Mouse (Mus musculus) CH12.LX (cell line): ENCODE data around the gene Msi2. TPM values are rescaled to one million over a fixed set of nuclear protein-coding genes. Genes with fewer than 3 reads are reported as not detected.
A peak's percentile ranks its signal among the peaks of the same experiment; 100 is the strongest.

Experiments
- DNase-seq: peaks from one replicate; pipeline ENCODE4 v3.0.0-alpha.2; 2013; ENCODE audit errors: extremely low read depth
- H3K27ac ChIP-seq: 2 replicates; pipeline ENCODE4 v1.5.1; 2012; ENCODE audit warnings: low read depth, mild to moderate bottlenecking, control low read depth, moderate library complexity; ENCODE audit not compliant: insufficient read depth
- H3K27me3 ChIP-seq: replicated peaks from 2 replicates; pipeline ENCODE3; 2012; ENCODE audit warnings: inconsistent platforms
- H3K36me3 ChIP-seq, 2 experiments: replicated peaks in 1 of 2; 2 replicates each; pipeline versions ENCODE3 to v1.6.1; 2012; ENCODE audit warnings: inconsistent platforms in 1 of 2, low read length in 1 of 2, mild to moderate bottlenecking in 1 of 2, mixed read lengths in 1 of 2, moderate library complexity in 1 of 2; ENCODE audit not compliant: control insufficient read depth in 1 of 2, insufficient read depth in 1 of 2
- H3K4me1 ChIP-seq, 2 experiments: 2 replicates each; pipeline ENCODE4 v1.6.1; 2012; ENCODE audit warnings: inconsistent platforms in 1 of 2, moderate library complexity in 1 of 2; ENCODE audit not compliant: insufficient read depth in 2 of 2, control insufficient read depth in 1 of 2
- H3K4me2 ChIP-seq: 2 replicates; pipeline ENCODE4 v1.6.1; 2012; ENCODE audit warnings: low read depth, mild to moderate bottlenecking, control low read depth; ENCODE audit not compliant: poor library complexity, insufficient read depth, severe bottlenecking
- H3K4me3 ChIP-seq, 3 experiments: fragments of 150-350 bp in 1 of 3; sonication (generic) in 1 of 3; replicated peaks in 1 of 3; 2 replicates each; pipeline versions ENCODE3 to v1.5.1; 2011 to 2012; ENCODE audit warnings: low read depth in 2 of 3, low read length in 2 of 3, mild to moderate bottlenecking in 2 of 3, moderate library complexity in 2 of 3, control low read depth in 1 of 3, improper control_type of control experiment in 1 of 3, inconsistent platforms in 1 of 3, mixed read lengths in 1 of 3; ENCODE audit not compliant: poor library complexity in 1 of 3
- H3K79me2 ChIP-seq: replicated peaks from 2 replicates; pipeline ENCODE4 v1.6.1; 2012; ENCODE audit warnings: mild to moderate bottlenecking, moderate library complexity; ENCODE audit not compliant: control insufficient read depth, poor library complexity, insufficient read depth, severe bottlenecking; ENCODE audit errors: extremely low read depth
- H3K9ac ChIP-seq: 2 replicates; pipeline ENCODE4 v1.6.1; 2012; ENCODE audit warnings: low read depth, mild to moderate bottlenecking, control low read depth, moderate library complexity; ENCODE audit not compliant: insufficient read depth
- H3K9me3 ChIP-seq: replicated peaks from 2 replicates; pipeline ENCODE3; 2012; ENCODE audit warnings: low read length, inconsistent platforms, mixed read lengths
- CHD1 ChIP-seq: IDR thresholded peaks from 2 replicates; pipeline ENCODE4 v1.6.1; 2012; ENCODE audit warnings: low read depth, low read length, improper control_type of control experiment, inconsistent platforms
- CTCF ChIP-seq, 2 experiments: IDR thresholded peaks in 1 of 2; conservative IDR thresholded peaks in 1 of 2; 2 replicates each; pipeline ENCODE4 v1.5.1; 2011 to 2012; ENCODE audit warnings: low read depth in 2 of 2, low read length in 2 of 2, improper control_type of control experiment in 1 of 2, inconsistent platforms in 1 of 2, mild to moderate bottlenecking in 1 of 2, moderate library complexity in 1 of 2
- E2F4 ChIP-seq: IDR thresholded peaks from 2 replicates; pipeline ENCODE4 v1.6.1; 2011; ENCODE audit warnings: low read depth, low read length, improper control_type of control experiment; ENCODE audit not compliant: insufficient replicate concordance
- HCFC1 ChIP-seq: IDR thresholded peaks from 2 replicates; pipeline ENCODE4 v1.6.1; 2012; ENCODE audit warnings: low read depth, mild to moderate bottlenecking, inconsistent platforms, low read length, improper control_type of control experiment
- IRF4 ChIP-seq: IDR thresholded peaks from 2 replicates; pipeline ENCODE4 v1.6.1; 2014; ENCODE audit warnings: low read depth, mild to moderate bottlenecking, inconsistent platforms, low read length, improper control_type of control experiment
- JUN ChIP-seq: IDR thresholded peaks from 2 replicates; pipeline ENCODE4 v1.6.1; 2011; ENCODE audit warnings: low read depth, mild to moderate bottlenecking, low read length, improper control_type of control experiment, moderate library complexity; ENCODE audit not compliant: insufficient read depth
- JUND ChIP-seq: conservative IDR thresholded peaks from 2 replicates; pipeline ENCODE4 v1.6.1; 2011; ENCODE audit warnings: low read depth, low read length, improper control_type of control experiment
- MAFK ChIP-seq: IDR thresholded peaks from 2 replicates; pipeline ENCODE4 v1.6.1; 2011; ENCODE audit warnings: low read length, improper control_type of control experiment; ENCODE audit not compliant: insufficient replicate concordance
- MAX ChIP-seq: IDR thresholded peaks from 2 replicates; pipeline ENCODE4 v1.6.1; 2011; ENCODE audit warnings: low read length, improper control_type of control experiment
- MAZ ChIP-seq: IDR thresholded peaks from 2 replicates; pipeline ENCODE4 v1.6.1; 2012; ENCODE audit warnings: low read depth, mild to moderate bottlenecking, inconsistent platforms, low read length, improper control_type of control experiment, moderate library complexity
- MXI1 ChIP-seq: IDR thresholded peaks from 2 replicates; pipeline ENCODE4 v1.6.1; 2011; ENCODE audit warnings: mild to moderate bottlenecking, low read depth, low read length, improper control_type of control experiment
- PAX5 ChIP-seq: IDR thresholded peaks from 2 replicates; pipeline ENCODE4 v1.6.1; 2012; ENCODE audit warnings: low read length, inconsistent platforms, mixed read lengths
- POLR2AphosphoS2 ChIP-seq: IDR thresholded peaks from 2 replicates; pipeline ENCODE4 v1.6.1; 2011; ENCODE audit warnings: low read depth, low read length, improper control_type of control experiment
- RCOR1 ChIP-seq: conservative IDR thresholded peaks from 2 replicates; pipeline ENCODE4 v1.6.1; 2012; ENCODE audit warnings: low read depth, mild to moderate bottlenecking, inconsistent platforms, low read length, improper control_type of control experiment
- TBP ChIP-seq: conservative IDR thresholded peaks from 2 replicates; pipeline ENCODE4 v1.6.1; 2011; ENCODE audit warnings: low read depth, low read length, improper control_type of control experiment
- TCF12 ChIP-seq: IDR thresholded peaks from 2 replicates; pipeline ENCODE4 v1.6.1; 2014; ENCODE audit warnings: low read depth, mild to moderate bottlenecking, inconsistent platforms, low read length, improper control_type of control experiment
- ZMIZ1 ChIP-seq: IDR thresholded peaks from 2 replicates; pipeline ENCODE4 v1.6.1; 2012; ENCODE audit warnings: low read depth, mild to moderate bottlenecking, inconsistent platforms, low read length, improper control_type of control experiment
- dilution Hi-C: fragments of 300-500 bp; cut with MboI; formaldehyde crosslinking; loops from 2 replicates; pipeline ENCODE4 v1.14.3; 2020; ENCODE audit warnings: low sequenced_read_pairs; ENCODE audit not compliant: extremely low pct_unique_long_range_greater_than_20kb, extremely low pct_ligation_motif_present
- in situ Hi-C: fragments of 300-500 bp; cut with MboI; formaldehyde crosslinking; loops from 3 replicates; pipeline ENCODE4 v1.14.3; 2019; ENCODE audit warnings: low sequenced_read_pairs, low pct_ligation_motif_present, low pct_unique_long_range_greater_than_20kb, mixed read lengths
- polyA plus RNA-seq: library from polyadenylated mRNA; unstranded; fragments of >175 nt; gene quantifications from 2 replicates; pipeline ENCODE4 v1.2.1, GENCODE M21; 2012; ENCODE audit warnings: low read depth; ENCODE audit not compliant: insufficient read length
- total RNA-seq, 2 experiments: library from RNA; depleted of rRNA; stranded (reverse); fragments of 300-350 nt in 1 of 2; fragments of >200 nt in 1 of 2; gene quantifications; 2 replicates each; pipeline ENCODE4 v1.2.3; 2012 to 2014

Msi2 gene
- total and polyA plus RNA-seq, 3 experiments: 40.3 to 73.1 (median 52.6) TPM

DNA sequence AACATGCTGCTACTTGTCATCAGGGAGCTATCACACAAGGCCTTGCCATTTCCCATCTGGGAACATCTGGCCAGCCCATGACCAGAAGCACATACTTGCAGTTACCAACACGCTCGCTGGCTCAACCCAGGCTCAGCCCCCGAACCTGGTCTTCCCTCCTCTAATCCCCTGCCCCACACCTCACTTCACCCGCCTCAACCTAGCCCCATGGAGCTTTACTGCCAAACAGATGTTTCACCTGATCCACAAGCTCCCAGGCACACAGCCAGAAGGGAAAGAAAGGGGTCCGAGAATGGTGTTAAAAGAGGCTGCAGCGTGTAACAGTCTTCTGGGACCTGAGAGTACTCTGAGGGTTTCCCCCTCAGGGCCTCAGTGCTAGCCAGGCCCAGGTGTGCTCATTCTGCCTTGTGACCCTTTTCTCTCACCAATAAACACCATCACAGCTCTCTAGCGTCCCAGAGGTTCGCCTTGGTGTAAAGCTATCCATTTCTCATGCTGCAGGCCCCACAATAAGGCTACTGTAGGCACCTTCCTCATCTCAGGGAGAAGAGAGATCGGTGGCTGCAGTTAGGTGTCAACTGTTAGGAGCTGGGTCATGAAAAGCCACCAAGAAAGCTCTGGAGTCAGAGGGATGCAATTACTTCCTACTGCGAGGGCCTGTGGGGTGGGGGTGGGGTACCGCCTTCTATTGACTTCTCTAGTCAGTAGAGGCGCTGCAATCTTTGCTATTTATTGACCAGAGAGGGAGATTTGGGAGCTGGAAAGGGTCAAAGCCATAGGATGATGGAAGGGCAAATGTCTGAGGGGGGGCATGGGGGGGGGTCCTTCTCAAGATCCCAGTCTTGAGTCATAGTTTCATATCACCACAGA lies 276.2 kb downstream of the Msi2 start (continued):
- TF ChIP-seq POLR2AphosphoS2 (peak; percentile 69; the same call in 1 of the 2 replicates), MAZ (peak; percentile 83), TCF12 (peak; percentile 85), TBP (no peak), PAX5 (no peak), RCOR1 (peak; percentile 79), IRF4 (peak; percentile 75), E2F4 (no peak), CHD1 (no peak), JUN (no peak), JUND (peak; percentile 11; the same call in 1 of the 2 replicates), MAFK (no peak), MXI1 (peak; percentile 83), MAX (peak; percentile 85), ZMIZ1 (peak; percentile 67; the same call in 1 of the 2 replicates), HCFC1 (peak; percentile 37; the same call in 1 of the 2 replicates)

DNA sequence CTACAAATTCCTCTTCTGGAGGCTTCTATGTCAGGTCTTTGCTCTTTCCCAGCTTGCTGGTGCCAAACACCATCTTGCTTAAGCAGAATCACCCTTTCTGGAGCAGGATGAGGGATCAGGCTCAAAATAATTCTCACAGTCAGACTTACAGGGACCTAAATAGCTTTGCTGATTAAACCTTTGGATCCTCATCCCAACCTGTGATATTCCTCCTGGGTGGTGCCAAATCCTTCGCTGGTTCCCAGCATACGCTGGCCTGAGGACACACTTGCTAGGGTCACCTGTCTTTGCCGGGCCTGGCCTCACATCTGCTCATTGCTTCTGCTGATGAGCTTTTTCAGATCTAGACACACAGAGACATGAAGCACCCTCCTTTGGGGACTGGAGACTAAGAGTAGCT lies 279.7 kb downstream of the Msi2 start:
- H3K4me1 ChIP-seq: peaks cover 16 to 54% of the 10 kb centered on the region in 2 experiments
- no peak for TF ChIP-seq IRF4
- TF ChIP-seq, all 38 proteins: peak for 0
- H3K27me3 ChIP-seq: no peaks in the 10 kb centered on the region
- no peak overlapping the region for H3K9ac ChIP-seq
- DNase-seq: no peak
- H3K4me2 ChIP-seq: no peak overlapping the region
- dilution Hi-C loops (no loop called here), in situ Hi-C loops (no loop called here)
- no peaks in the 10 kb centered on the region for H3K9me3 ChIP-seq
- H3K27ac ChIP-seq: no peak overlapping the region
- peaks cover 4 to 50% of the 10 kb centered on the region in 2 experiments for H3K36me3 ChIP-seq
- H3K4me3 ChIP-seq: no peak overlapping the region
- H3K79me2 ChIP-seq: no peaks in the 10 kb centered on the region

DNA sequence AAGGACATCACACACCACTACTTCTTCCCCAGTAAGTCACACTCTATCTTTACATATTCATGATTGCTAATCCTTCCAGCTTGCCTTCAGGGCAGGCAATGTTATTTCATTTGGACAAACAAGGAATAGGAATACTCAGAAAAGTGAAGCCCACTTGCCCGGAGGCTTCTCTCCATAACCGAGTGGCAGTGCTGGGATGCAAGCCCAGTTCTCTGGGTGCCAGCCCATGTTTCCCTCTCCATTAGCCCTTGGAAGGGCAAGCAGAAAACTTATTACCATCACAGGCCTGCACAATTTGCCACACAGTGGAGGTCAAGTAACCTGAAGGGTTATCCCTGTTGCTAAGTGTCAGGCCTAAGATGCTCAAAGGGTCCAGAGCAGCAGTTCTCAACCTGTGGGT lies 281.7 kb downstream of the Msi2 start:
- Histone ChIP-seq H3K4me3 (no peak overlapping the region), H3K79me2 (no peaks in the 10 kb centered on the region), H3K36me3 (peaks cover 4 to 43% of the 10 kb centered on the region in 2 experiments), H3K9me3 (no peaks in the 10 kb centered on the region), H3K4me2 (no peak overlapping the region), H3K27me3 (no peaks in the 10 kb centered on the region), H3K4me1 (peaks cover under 1 to 45% of the 10 kb centered on the region in 2 experiments), H3K9ac (no peak overlapping the region), H3K27ac (no peak overlapping the region)
- no peak for DNase-seq
- in situ Hi-C loops (no loop called here), dilution Hi-C loops (no loop called here)
- TF ChIP-seq CTCF (conservative IDR thresholded peaks at IDR 0.05 in 1 of 2, IDR thresholded peaks at IDR 0.05 in 1 of 2; ENCODE audit: low read depth in 2 of 2, low read length in 2 of 2): no peak
